Mouse (Mus musculus) cerebellum, adult 2 months (tissue): ENCODE measurements at regions not wholly inside any gene's neighbourhood (a gene's known extent, or its start where the extent isn't known, plus 50 kb on each side); places are given as distances from the start of the nearest gene placed in this dataset.

Experiments
- DNase-seq, 2 experiments: peaks; one replicate each; pipeline ENCODE4 v3.0.0; 2021
- H3K27ac ChIP-seq: fragments of 200-500 bp; 2 replicates; pipeline ENCODE4 v1.5.1; 2012; ENCODE audit warnings: low read length, control low read depth, inconsistent platforms; ENCODE audit not compliant: insufficient read depth
- H3K27me3 ChIP-seq: fragments of 200-500 bp; 2 replicates; pipeline ENCODE4 v1.6.1; 2012; ENCODE audit warnings: inconsistent platforms, mild to moderate bottlenecking, low read length, moderate library complexity; ENCODE audit not compliant: control insufficient read depth, insufficient read depth
- H3K4me1 ChIP-seq: fragments of 200-500 bp; 2 replicates; pipeline ENCODE4 v1.6.1; 2011; ENCODE audit warnings: low read length; ENCODE audit not compliant: control insufficient read depth, insufficient read depth
- H3K4me3 ChIP-seq: fragments of 200-500 bp; replicated peaks from 2 replicates; pipeline ENCODE3; 2011; ENCODE audit warnings: mild to moderate bottlenecking, low read depth, low read length, control low read depth; ENCODE audit not compliant: insufficient read depth
- CTCF ChIP-seq: fragments of 200-500 bp; IDR thresholded peaks from 2 replicates; pipeline ENCODE4 v1.5.1; 2011; ENCODE audit warnings: low read depth, mild to moderate bottlenecking, control low read depth, low read length, moderate library complexity, borderline replicate concordance; ENCODE audit not compliant: insufficient read depth
- POLR2A ChIP-seq: fragments of 200-500 bp; IDR thresholded peaks from 2 replicates; pipeline ENCODE4 v1.6.1; 2011; ENCODE audit warnings: low read length, control low read depth, borderline replicate concordance; ENCODE audit not compliant: insufficient read depth
- WGBS: fragments of 180-500 bp; shearing (Covaris S2); methylation state at CpG from one replicate; pipeline ENCODE4 v1.1.7; 2018; 5-methylcytosine and 5-hydroxymethylcytosine counted together

DNA sequence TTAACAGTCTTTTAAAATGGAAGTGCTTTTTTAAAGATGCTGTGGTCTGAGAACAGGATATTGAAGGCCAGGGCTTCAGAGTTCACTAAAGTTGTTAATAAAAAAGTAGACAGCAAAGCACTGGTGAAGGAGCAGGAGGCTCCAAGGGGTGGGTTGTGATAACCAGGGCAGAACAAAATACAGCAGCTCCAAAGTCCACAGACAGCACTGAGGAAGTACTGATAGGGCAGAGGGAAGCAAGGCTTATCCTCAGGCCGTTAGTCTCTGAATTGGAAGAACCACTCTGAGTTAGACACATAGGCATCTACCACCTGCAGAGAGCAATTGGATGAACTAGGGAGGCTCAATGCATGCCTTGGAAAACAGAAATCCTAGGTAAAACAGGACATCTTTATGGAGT is 62.1 kb downstream of the P2ry1 start:
- H3K27me3 ChIP-seq, result no peaks in the 10 kb centered on the region
- WGBS, result 53% methylated on average over 1 of the region's 1 CpGs
- TF ChIP-seq CTCF (no peak), POLR2A (no peak)
- no peak overlapping the region for H3K27ac ChIP-seq
- no peaks in the 10 kb centered on the region for H3K4me1 ChIP-seq
- no peak for DNase-seq
- H3K4me3 ChIP-seq, result no peak overlapping the region

GRCm38 (mm10) chr3:61067067-61067466 is 64.5 kb downstream of the P2ry1 start:
- WGBS, result 7% methylated on average over 1 of the region's 1 CpGs
- DNase-seq, result no peak
- no peak overlapping the region for H3K4me3 ChIP-seq
- no peaks in the 10 kb centered on the region for H3K27me3 ChIP-seq
- H3K27ac ChIP-seq, result no peak overlapping the region
- no peak for TF ChIP-seq POLR2A
- no peak for TF ChIP-seq CTCF
- no peaks in the 10 kb centered on the region for H3K4me1 ChIP-seq

DNA sequence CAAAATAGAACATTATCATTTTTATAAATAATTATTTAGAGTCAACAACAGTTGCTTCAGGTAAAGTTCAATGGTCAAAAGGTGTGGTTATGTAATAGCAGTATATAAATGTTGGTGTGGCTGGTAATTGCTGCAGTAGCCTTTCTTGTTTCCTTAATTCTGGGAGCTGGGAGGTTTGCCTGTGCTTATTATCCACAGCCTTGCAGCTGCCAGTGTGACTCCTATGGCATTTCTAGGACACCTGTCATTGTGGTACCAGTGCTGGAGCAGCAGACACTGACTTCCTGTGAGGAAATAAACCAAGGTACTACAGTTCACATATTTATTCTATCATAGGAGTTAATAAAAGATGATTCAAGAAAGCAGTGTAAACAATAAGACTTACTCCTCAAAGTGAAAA is 65.6 kb downstream of the P2ry1 start:
- no peaks in the 10 kb centered on the region for H3K4me1 ChIP-seq
- TF ChIP-seq CTCF, result no peak
- no peak for TF ChIP-seq POLR2A
- no peak overlapping the region for H3K4me3 ChIP-seq
- H3K27me3 ChIP-seq, result no peaks in the 10 kb centered on the region
- DNase-seq, result no peak
- H3K27ac ChIP-seq, result no peak overlapping the region

DNA sequence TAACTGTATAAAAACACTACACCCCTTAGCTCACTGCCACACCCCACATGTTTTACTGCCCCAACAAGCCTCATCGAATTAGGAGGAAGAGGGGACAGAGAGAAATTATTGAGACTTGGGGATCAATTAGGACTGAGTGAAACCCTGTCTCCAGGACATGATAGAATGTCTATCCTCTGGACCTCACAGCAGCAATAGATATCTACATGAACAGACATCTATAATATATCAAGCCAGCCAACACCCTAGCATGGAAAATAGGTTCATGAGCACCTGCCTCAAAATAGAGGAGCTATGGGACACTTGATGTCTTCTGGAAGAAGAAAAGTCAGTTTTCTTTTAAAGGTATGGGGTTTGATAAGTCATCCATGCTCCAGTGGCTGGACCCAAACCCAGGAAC is 68.4 kb downstream of the P2ry1 start:
- 91% methylated on average over 1 of the region's 1 CpGs for WGBS
- H3K27me3 ChIP-seq, result no peaks in the 10 kb centered on the region
- no peaks in the 10 kb centered on the region for H3K4me1 ChIP-seq
- TF ChIP-seq POLR2A, result no peak
- TF ChIP-seq CTCF, result no peak
- DNase-seq, result no peak
- no peak overlapping the region for H3K4me3 ChIP-seq
- no peak overlapping the region for H3K27ac ChIP-seq

- Histone ChIP-seq H3K4me3 (no peak overlapping the region), H3K27me3 (no peaks in the 10 kb centered on the region), H3K27ac (no peak overlapping the region), H3K4me1 (no peaks in the 10 kb centered on the region)
- WGBS, result 85% methylated on average over 1 of the region's 1 CpGs
- DNase-seq, result no peak
- TF ChIP-seq POLR2A (no peak), CTCF (no peak)
These were observed 69.7 kb downstream of the P2ry1 start for GRCm38 (mm10) chr3:61072330-61072729.

DNA sequence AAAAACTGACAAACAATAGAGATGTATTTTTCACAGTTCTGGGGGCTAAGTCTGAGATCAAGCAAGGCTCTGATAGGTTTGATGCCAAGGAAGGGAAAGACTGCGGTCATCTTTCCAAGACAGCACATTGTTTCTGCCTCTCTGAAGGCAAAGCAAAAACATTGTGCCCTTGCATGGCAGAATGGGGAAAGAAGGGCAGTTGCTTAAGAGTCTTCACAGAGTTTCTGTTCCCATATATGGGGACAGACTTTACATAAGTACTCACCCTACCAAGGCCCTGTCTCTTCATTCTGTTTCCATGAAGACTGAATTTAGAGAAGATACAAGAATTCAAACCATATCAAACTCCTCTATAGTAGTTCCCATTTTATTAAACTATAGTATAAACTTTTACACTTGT is 70.5 kb downstream of the P2ry1 start:
- TF ChIP-seq CTCF, result no peak
- TF ChIP-seq POLR2A, result no peak
- Histone ChIP-seq H3K27ac (no peak overlapping the region), H3K27me3 (no peaks in the 10 kb centered on the region), H3K4me1 (no peaks in the 10 kb centered on the region), H3K4me3 (no peak overlapping the region)
- 95% methylated on average over 1 of the region's 1 CpGs for WGBS
- no peak for DNase-seq

GRCm38 (mm10) chr3:61073806-61074205 is 71.2 kb downstream of the P2ry1 start:
- Histone ChIP-seq H3K27ac (no peak overlapping the region), H3K27me3 (no peaks in the 10 kb centered on the region), H3K4me1 (no peaks in the 10 kb centered on the region), H3K4me3 (no peak overlapping the region)
- 81% methylated on average over 4 of the region's 4 CpGs for WGBS
- no peak for TF ChIP-seq CTCF
- TF ChIP-seq POLR2A, result no peak
- DNase-seq, result no peak

- Histone ChIP-seq H3K27ac (no peak overlapping the region), H3K4me1 (no peaks in the 10 kb centered on the region), H3K4me3 (no peak overlapping the region), H3K27me3 (no peaks in the 10 kb centered on the region)
- no peak for DNase-seq
- WGBS, result 72% methylated on average over 2 of the region's 2 CpGs
- TF ChIP-seq CTCF, result no peak
- TF ChIP-seq POLR2A, result no peak
These were observed 73.2 kb downstream of the P2ry1 start for GRCm38 (mm10) chr3:61075839-61076238.

GRCm38 (mm10) chr3:61089931-61090330 is 87.3 kb downstream of the P2ry1 start:
- no peak overlapping the region for H3K4me3 ChIP-seq
- no peak for TF ChIP-seq CTCF
- no peak for TF ChIP-seq POLR2A
- no peaks in the 10 kb centered on the region for H3K27me3 ChIP-seq
- WGBS, result 71% methylated on average over 1 of the region's 1 CpGs
- no peak overlapping the region for H3K27ac ChIP-seq
- H3K4me1 ChIP-seq, result no peaks in the 10 kb centered on the region
- no peak for DNase-seq

DNA sequence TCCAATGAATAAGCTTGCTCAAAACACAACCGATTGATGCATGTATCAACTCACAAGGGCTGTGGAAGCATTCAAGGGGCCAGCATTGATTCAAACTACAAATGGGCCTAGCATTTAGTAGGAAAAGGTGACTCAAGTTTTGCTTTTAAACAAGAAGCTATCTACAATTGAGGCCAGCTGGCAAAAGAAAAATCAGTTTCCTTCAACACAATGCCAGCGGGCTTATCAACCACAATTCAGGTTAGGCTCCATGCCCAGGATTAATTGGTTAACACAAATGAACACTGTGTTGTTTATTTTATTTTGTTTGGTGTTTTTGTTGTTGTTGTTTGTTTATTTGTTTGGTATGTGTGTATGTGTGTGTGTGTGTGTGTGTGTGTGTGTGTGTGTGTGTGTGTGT is 89.4 kb downstream of the P2ry1 start:
- H3K4me3 ChIP-seq, result no peak overlapping the region
- no peaks in the 10 kb centered on the region for H3K4me1 ChIP-seq
- WGBS, result 91% methylated on average over 2 of the region's 2 CpGs
- TF ChIP-seq CTCF, result no peak
- no peak for TF ChIP-seq POLR2A
- H3K27me3 ChIP-seq, result no peaks in the 10 kb centered on the region
- no peak overlapping the region for H3K27ac ChIP-seq
- no peak for DNase-seq
